Mouse (Mus musculus): ENCODE measurements at regions not wholly inside any gene's neighbourhood (a gene's known extent, or its start where the extent isn't known, plus 50 kb on each side); places are given as distances from the start of the nearest gene placed in this dataset.

- TF ChIP-seq CHD2 (IDR thresholded peaks at IDR 0.05; ENCODE audit: low read depth, low read length) (no peak), ZC3H11A (IDR thresholded peaks at IDR 0.05; ENCODE audit: borderline replicate concordance, low read depth, low read length) (no peak)
These were observed 154.9 kb downstream of the Qrsl1 start for GRCm38 (mm10) chr10:43746631-43747001.

Data from ES-E14 (cell line).